Mouse (Mus musculus) kidney, embryonic 15.5 days (tissue): ENCODE results near the gene Rfc4. TPM values are rescaled to one million over a fixed set of nuclear protein-coding genes. Genes with fewer than 3 reads are reported as not detected.
"Not testable (repeated sequence)": the region's sequence is repeated elsewhere in the genome, so short reads cannot be mapped to it uniquely, and the experiment has no call there.

Experiments used
- ATAC-seq: fragments of 200-750 bp; cut with Nextera tagmentation; replicated peaks from 2 replicates; pipeline ENCODE4 v1.8.0; 2017; ENCODE audit warnings: moderate TSS enrichment; ENCODE audit not compliant: low FRiP score
- H3K27ac ChIP-seq: fragments of 300-500 bp; sonication (generic); 2 replicates; pipeline ENCODE4 v1.5.1; 2015; ENCODE audit warnings: mild to moderate bottlenecking, inconsistent platforms
- H3K27me3 ChIP-seq: fragments of 300-500 bp; sonication (generic); 2 replicates; pipeline ENCODE4 v1.6.1; 2015; ENCODE audit warnings: inconsistent platforms
- H3K36me3 ChIP-seq: fragments of 300-500 bp; sonication (generic); 2 replicates; pipeline ENCODE4 v1.6.1; 2015; ENCODE audit warnings: inconsistent platforms
- H3K4me1 ChIP-seq: fragments of 300-500 bp; sonication (generic); 2 replicates; pipeline ENCODE4 v1.6.1; 2015; ENCODE audit warnings: inconsistent platforms
- H3K4me2 ChIP-seq: fragments of 300-500 bp; sonication (generic); 2 replicates; pipeline ENCODE4 v1.6.1; 2015; ENCODE audit warnings: moderate library complexity, mild to moderate bottlenecking, inconsistent platforms
- H3K4me3 ChIP-seq: fragments of 300-500 bp; sonication (generic); replicated peaks from 2 replicates; pipeline ENCODE4 v1.5.1; 2015; ENCODE audit warnings: mild to moderate bottlenecking, inconsistent platforms
- H3K9ac ChIP-seq: fragments of 300-500 bp; sonication (generic); 2 replicates; pipeline ENCODE4 v1.6.1; 2015; ENCODE audit warnings: mild to moderate bottlenecking, inconsistent platforms
- H3K9me3 ChIP-seq: fragments of 300-500 bp; sonication (generic); replicated peaks from 2 replicates; pipeline ENCODE4 v1.6.1; 2016; ENCODE audit warnings: inconsistent platforms
- WGBS: fragments of 180-500 bp; shearing (Covaris S2); methylation state at CpG from one replicate; pipeline ENCODE4 v1.1.7; 2015; ENCODE audit warnings: mixed read lengths; 5-methylcytosine and 5-hydroxymethylcytosine counted together
- polyA plus RNA-seq: library from polyadenylated mRNA; unstranded; fragments of >200 nt; fragmentation: Nextera tagmentation; extraction: Ambion mirVana; gene quantifications from 2 replicates; pipeline ENCODE4 v1.2.1, GENCODE M21; 2015

Rfc4 gene
- polyA plus RNA-seq, 1 experiment from 2014 or later, result 125 TPM

GRCm38 (mm10) chr16:23099632-23100031 lies 27.9 kb downstream of the Rfc4 start:
- Histone ChIP-seq H3K9ac (peak overlapping the region; percentile 47; the same call in 1 of the 2 replicates), H3K27me3 (no peaks in the 10 kb centered on the region), H3K4me2 (peak overlapping the region; percentile 68), H3K27ac (0 out of 2 replicates have a peak overlapping the region, but pooled peaks have one; percentile 1), H3K36me3 (no peaks in the 10 kb centered on the region), H3K4me1 (peaks cover 24% of the 10 kb centered on the region), H3K9me3 (no peaks in the 10 kb centered on the region), H3K4me3 (peak overlapping the region; percentile 43)
- WGBS, result 16% methylated on average over 12 of the region's 12 CpGs
- ATAC-seq, result no peak

- WGBS, result 93% methylated on average over 1 of the region's 1 CpGs
Measured at GRCm38 (mm10) chr16:23098105-23098452, 29.5 kb downstream of the Rfc4 start.

GRCm38 (mm10) chr16:23097290-23098104 lies 30.0 kb downstream of the Rfc4 start:
- H3K4me3 ChIP-seq, H3K9ac ChIP-seq, H3K4me2 ChIP-seq, ATAC-seq, H3K9me3 ChIP-seq, H3K27ac ChIP-seq, H3K27me3 ChIP-seq, H3K36me3 ChIP-seq: not testable (repeated sequence)
- 85% methylated on average over 8 of the region's 8 CpGs for WGBS
- peaks cover 17% of the 10 kb centered on the region for H3K4me1 ChIP-seq

More at GRCm38 (mm10) chr16:23098105-23098452, 29.5 kb downstream of the Rfc4 start:
- ATAC-seq, H3K27me3 ChIP-seq, H3K36me3 ChIP-seq, H3K9ac ChIP-seq, H3K9me3 ChIP-seq, H3K27ac ChIP-seq, H3K4me3 ChIP-seq, H3K4me2 ChIP-seq: not testable (repeated sequence)
- peaks cover 22% of the 10 kb centered on the region for H3K4me1 ChIP-seq

- H3K27me3 ChIP-seq, H3K36me3 ChIP-seq, H3K4me2 ChIP-seq, H3K9ac ChIP-seq, H3K4me3 ChIP-seq, H3K27ac ChIP-seq, H3K9me3 ChIP-seq, ATAC-seq: not testable (repeated sequence)
- 80% methylated on average over 1 of the region's 1 CpGs for WGBS
- peaks cover 14% of the 10 kb centered on the region for H3K4me1 ChIP-seq
Measured at GRCm38 (mm10) chr16:23096886-23097285, 30.7 kb downstream of the Rfc4 start.

- not testable (repeated sequence) for H3K36me3 ChIP-seq, H3K4me1 ChIP-seq, H3K27ac ChIP-seq, H3K4me2 ChIP-seq, H3K9me3 ChIP-seq, H3K9ac ChIP-seq, H3K27me3 ChIP-seq, ATAC-seq, H3K4me3 ChIP-seq
- WGBS, result 89% methylated on average over 5 of the region's 5 CpGs
Measured at GRCm38 (mm10) chr16:23095581-23095980, 32.0 kb downstream of the Rfc4 start.

- Histone ChIP-seq H3K4me2 (no peak overlapping the region), H3K4me1 (no peaks in the 10 kb centered on the region), H3K36me3 (no peaks in the 10 kb centered on the region), H3K27ac (no peak overlapping the region), H3K9me3 (no peaks in the 10 kb centered on the region), H3K27me3 (no peaks in the 10 kb centered on the region), H3K4me3 (no peak overlapping the region), H3K9ac (no peak overlapping the region)
- 86% methylated on average over 6 of the region's 6 CpGs for WGBS
- ATAC-seq, result no peak
Measured at GRCm38 (mm10) chr16:23094136-23094535, 33.4 kb downstream of the Rfc4 start.

GRCm38 (mm10) chr16:23093321-23093953 lies 34.1 kb downstream of the Rfc4 start:
- Histone ChIP-seq H3K36me3 (no peaks in the 10 kb centered on the region), H3K4me2 (no peak overlapping the region), H3K4me3 (no peak overlapping the region), H3K9ac (no peak overlapping the region), H3K9me3 (no peaks in the 10 kb centered on the region), H3K27ac (no peak overlapping the region), H3K27me3 (no peaks in the 10 kb centered on the region), H3K4me1 (no peaks in the 10 kb centered on the region)
- ATAC-seq, result no peak
- 78% methylated on average over 13 of the region's 13 CpGs for WGBS

GRCm38 (mm10) chr16:23091345-23091744 lies 36.2 kb downstream of the Rfc4 start:
- not testable (repeated sequence) for H3K9me3 ChIP-seq, H3K36me3 ChIP-seq, ATAC-seq, H3K27me3 ChIP-seq, H3K4me1 ChIP-seq, H3K9ac ChIP-seq, H3K4me2 ChIP-seq, H3K27ac ChIP-seq, H3K4me3 ChIP-seq

GRCm38 (mm10) chr16:23088491-23088890 lies 39.0 kb downstream of the Rfc4 start:
- not testable (repeated sequence) for H3K27ac ChIP-seq, H3K4me1 ChIP-seq, H3K4me3 ChIP-seq, ATAC-seq, H3K27me3 ChIP-seq, H3K36me3 ChIP-seq, H3K9me3 ChIP-seq, H3K9ac ChIP-seq, H3K4me2 ChIP-seq
- WGBS, result 89% methylated on average over 1 of the region's 1 CpGs

GRCm38 (mm10) chr16:23087712-23088111 lies 39.8 kb downstream of the Rfc4 start:
- not testable (repeated sequence) for H3K4me3 ChIP-seq, ATAC-seq, H3K27me3 ChIP-seq, H3K9me3 ChIP-seq, H3K4me2 ChIP-seq, H3K27ac ChIP-seq, H3K4me1 ChIP-seq, H3K9ac ChIP-seq, H3K36me3 ChIP-seq
- 47% methylated on average over 4 of the region's 4 CpGs for WGBS

GRCm38 (mm10) chr16:23087159-23087558 lies 40.4 kb downstream of the Rfc4 start:
- WGBS, result 71% methylated on average over 8 of the region's 8 CpGs
- not testable (repeated sequence) for H3K27me3 ChIP-seq, H3K36me3 ChIP-seq, H3K4me1 ChIP-seq, ATAC-seq, H3K4me2 ChIP-seq, H3K27ac ChIP-seq, H3K9ac ChIP-seq, H3K4me3 ChIP-seq, H3K9me3 ChIP-seq

- H3K9ac ChIP-seq, H3K9me3 ChIP-seq, H3K36me3 ChIP-seq, H3K4me3 ChIP-seq, H3K27me3 ChIP-seq, ATAC-seq, H3K27ac ChIP-seq, H3K4me2 ChIP-seq, H3K4me1 ChIP-seq: not testable (repeated sequence)
- WGBS, result 81% methylated on average over 6 of the region's 6 CpGs
Measured at GRCm38 (mm10) chr16:23077516-23077915, 50.0 kb downstream of the Rfc4 start.
